Mouse (Mus musculus) thymus, adult 2 months (tissue): ENCODE results near the gene Eif3k.

ENCODE experiments used
- CTCF ChIP-seq: fragments of 200-500 bp; IDR thresholded peaks from 2 replicates; pipeline ENCODE4 v1.5.1; 2012; ENCODE audit warnings: mild to moderate bottlenecking, control low read depth, low read length, moderate library complexity, borderline replicate concordance; ENCODE audit not compliant: control insufficient read depth, poor library complexity, insufficient read depth; ENCODE audit errors: extremely low read depth
- POLR2A ChIP-seq: fragments of 200-500 bp; IDR thresholded peaks from 2 replicates; pipeline ENCODE4 v1.6.1; 2012; ENCODE audit warnings: mild to moderate bottlenecking, low read length, control low read depth, moderate library complexity; ENCODE audit not compliant: control insufficient read depth, poor library complexity, insufficient read depth; ENCODE audit errors: extremely low read depth

DNA sequence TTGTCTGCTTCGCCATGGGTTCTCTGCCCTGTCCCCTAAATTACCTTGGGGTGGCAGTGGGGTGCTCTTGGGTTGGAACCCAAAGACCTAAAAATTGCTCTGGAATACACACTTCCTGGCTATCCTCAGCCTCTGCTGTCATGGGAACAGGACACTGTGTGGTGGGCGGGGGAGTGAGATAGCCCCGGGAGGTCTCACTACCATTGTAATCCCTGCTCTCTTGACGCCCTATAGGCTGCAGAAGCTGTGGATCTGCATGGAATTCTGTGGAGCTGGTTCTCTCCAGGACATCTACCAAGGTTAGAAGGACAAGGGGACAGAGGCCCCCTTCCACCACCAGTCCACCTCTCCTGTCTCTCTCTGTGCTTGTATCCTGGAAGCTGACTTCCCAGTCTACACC, 2.2 kb upstream of the Eif3k start:
- TF ChIP-seq CTCF (no peak), POLR2A (no peak)
